Mouse (Mus musculus): ENCODE measurements around the gene Sap18b. TPM values are rescaled to one million over a fixed set of nuclear protein-coding genes. Genes with fewer than 3 reads are reported as not detected.
A peak's percentile ranks its signal among the peaks of the same experiment; 100 is the strongest.

The Sap18b gene
- total RNA-seq, 1 experiment: 109 TPM

- no peak for TF ChIP-seq ZC3H11A (IDR thresholded peaks at IDR 0.05; ENCODE audit: borderline replicate concordance, low read depth, low read length)
- TF ChIP-seq ZNF384 (IDR thresholded peaks at IDR 0.05; ENCODE audit: low read depth, low read length): no peak
- TF ChIP-seq CHD2 (IDR thresholded peaks at IDR 0.05; ENCODE audit: low read depth, low read length): no peak
- TF ChIP-seq HCFC1 (IDR thresholded peaks at IDR 0.05; ENCODE audit: borderline replicate concordance, insufficient read depth, low read length): no peak
- TF ChIP-seq MAFK (IDR thresholded peaks at IDR 0.05; ENCODE audit: insufficient read depth, low read depth, low read length): no peak
- H3K9me3 ChIP-seq (ENCODE audit: control insufficient read depth, insufficient read depth, low read depth, low read length): no peaks in the 10 kb centered on the region
- in situ Hi-C loops (cut with MboI; ENCODE audit: low sequenced_read_pairs in 2 of 2, unreplicated experiment in 2 of 2): no loop called here
- H3K4me1 ChIP-seq (ENCODE audit: control insufficient read depth in 2 of 2, insufficient read depth in 2 of 2, low read length in 2 of 2, poor library complexity in 1 of 2): peaks cover 6 to 22% of the 10 kb centered on the region in 2 experiments; a peak in 3 of 4 replicates
- no peak overlapping the region for H3K4me3 ChIP-seq (ENCODE audit: insufficient read depth in 1 of 2, low read depth in 1 of 2, low read length in 2 of 2, poor library complexity in 1 of 2, severe bottlenecking in 1 of 2)
- no peak for DNase-seq (ENCODE audit: low read depth, low spot score)
- peaks cover 10% of the 10 kb centered on the region; the same call in 1 of the 2 replicates for H3K36me3 ChIP-seq (ENCODE audit: control insufficient read depth, insufficient read depth, low read length, poor library complexity, severe bottlenecking)
- H3K9ac ChIP-seq (ENCODE audit: insufficient read depth, low read depth, low read length, poor library complexity, severe bottlenecking): no peak overlapping the region
- no peak overlapping the region for H3K27ac ChIP-seq (ENCODE audit: insufficient read depth, low read depth, low read length, poor library complexity, severe bottlenecking)
These were observed 23.6 kb upstream of the Sap18b start for GRCm38 (mm10) chr8:95801476-95802064.

- in situ Hi-C loops (cut with MboI; ENCODE audit: low sequenced_read_pairs in 2 of 2, unreplicated experiment in 2 of 2): no loop called here
- Histone ChIP-seq H3K9ac (ENCODE audit: insufficient read depth, low read depth, low read length, poor library complexity, severe bottlenecking) (no peak overlapping the region), H3K4me1 (ENCODE audit: control insufficient read depth in 2 of 2, insufficient read depth in 2 of 2, low read length in 2 of 2, poor library complexity in 1 of 2) (peaks cover 6 to 22% of the 10 kb centered on the region in 2 experiments; a peak in 3 of 4 replicates), H3K27ac (ENCODE audit: insufficient read depth, low read depth, low read length, poor library complexity, severe bottlenecking) (no peak overlapping the region), H3K4me3 (ENCODE audit: insufficient read depth in 1 of 2, low read depth in 1 of 2, low read length in 2 of 2, poor library complexity in 1 of 2, severe bottlenecking in 1 of 2) (no peak overlapping the region), H3K36me3 (ENCODE audit: control insufficient read depth, insufficient read depth, low read length, poor library complexity, severe bottlenecking) (peaks cover 10% of the 10 kb centered on the region; the same call in 1 of the 2 replicates), H3K9me3 (ENCODE audit: control insufficient read depth, insufficient read depth, low read depth, low read length) (no peaks in the 10 kb centered on the region)
- TF ChIP-seq MAFK (IDR thresholded peaks at IDR 0.05; ENCODE audit: insufficient read depth, low read depth, low read length) (no peak), CHD2 (IDR thresholded peaks at IDR 0.05; ENCODE audit: low read depth, low read length) (no peak)
- no peak for DNase-seq (ENCODE audit: low read depth, low spot score)
These were observed 22.9 kb upstream of the Sap18b start for GRCm38 (mm10) chr8:95802231-95802630.

GRCm38 (mm10) chr8:95805482-95805881, 19.7 kb upstream of the Sap18b start:
- H3K36me3 ChIP-seq (ENCODE audit: control insufficient read depth, insufficient read depth, low read length, poor library complexity, severe bottlenecking): peaks cover 10% of the 10 kb centered on the region; the same call in 1 of the 2 replicates
- in situ Hi-C loops (cut with MboI; ENCODE audit: low sequenced_read_pairs in 2 of 2, unreplicated experiment in 2 of 2): no loop called here
- no peaks in the 10 kb centered on the region for H3K9me3 ChIP-seq (ENCODE audit: control insufficient read depth, insufficient read depth, low read depth, low read length)
- no peak for TF ChIP-seq CHD2 (IDR thresholded peaks at IDR 0.05; ENCODE audit: low read depth, low read length)
- no peak for TF ChIP-seq ZC3H11A (IDR thresholded peaks at IDR 0.05; ENCODE audit: borderline replicate concordance, low read depth, low read length)
- TF ChIP-seq MAFK (IDR thresholded peaks at IDR 0.05; ENCODE audit: insufficient read depth, low read depth, low read length): no peak
- no peak for TF ChIP-seq HCFC1 (IDR thresholded peaks at IDR 0.05; ENCODE audit: borderline replicate concordance, insufficient read depth, low read length)
- TF ChIP-seq ZNF384 (IDR thresholded peaks at IDR 0.05; ENCODE audit: low read depth, low read length): no peak
- H3K9ac ChIP-seq (ENCODE audit: insufficient read depth, low read depth, low read length, poor library complexity, severe bottlenecking): peak overlapping the region; percentile 100; the same call in 1 of the 2 replicates
- no peak for DNase-seq (ENCODE audit: low read depth, low spot score)
- no peak overlapping the region for H3K27ac ChIP-seq (ENCODE audit: insufficient read depth, low read depth, low read length, poor library complexity, severe bottlenecking)
- H3K4me3 ChIP-seq (ENCODE audit: insufficient read depth in 1 of 2, low read depth in 1 of 2, low read length in 2 of 2, poor library complexity in 1 of 2, severe bottlenecking in 1 of 2): peak overlapping the region; percentile 90 to 100; a peak in 3 of 4 replicates
- peaks cover 6 to 16% of the 10 kb centered on the region in 2 experiments; a peak in 3 of 4 replicates for H3K4me1 ChIP-seq (ENCODE audit: control insufficient read depth in 2 of 2, insufficient read depth in 2 of 2, low read length in 2 of 2, poor library complexity in 1 of 2)

- in situ Hi-C loops (cut with MboI; ENCODE audit: low sequenced_read_pairs in 2 of 2, unreplicated experiment in 2 of 2): no loop called here
- no peaks in the 10 kb centered on the region for H3K9me3 ChIP-seq (ENCODE audit: control insufficient read depth, insufficient read depth, low read depth, low read length)
- TF ChIP-seq HCFC1 (IDR thresholded peaks at IDR 0.05; ENCODE audit: borderline replicate concordance, insufficient read depth, low read length) (no peak), ZC3H11A (IDR thresholded peaks at IDR 0.05; ENCODE audit: borderline replicate concordance, low read depth, low read length) (no peak), MAFK (IDR thresholded peaks at IDR 0.05; ENCODE audit: insufficient read depth, low read depth, low read length) (no peak), CHD2 (IDR thresholded peaks at IDR 0.05; ENCODE audit: low read depth, low read length) (no peak)
- peak overlapping the region; percentile 97 for H3K27ac ChIP-seq (ENCODE audit: insufficient read depth, low read depth, low read length, poor library complexity, severe bottlenecking)
- H3K9ac ChIP-seq (ENCODE audit: insufficient read depth, low read depth, low read length, poor library complexity, severe bottlenecking): peak overlapping the region; percentile 100
- no peak for DNase-seq (ENCODE audit: low read depth, low spot score)
- peaks cover 6 to 14% of the 10 kb centered on the region in 2 experiments; a peak in 3 of 4 replicates for H3K4me1 ChIP-seq (ENCODE audit: control insufficient read depth in 2 of 2, insufficient read depth in 2 of 2, low read length in 2 of 2, poor library complexity in 1 of 2)
- H3K4me3 ChIP-seq (ENCODE audit: insufficient read depth in 1 of 2, low read depth in 1 of 2, low read length in 2 of 2, poor library complexity in 1 of 2, severe bottlenecking in 1 of 2): peak overlapping the region; percentile 90 to 100
- H3K36me3 ChIP-seq (ENCODE audit: control insufficient read depth, insufficient read depth, low read length, poor library complexity, severe bottlenecking): peaks cover 8% of the 10 kb centered on the region; the same call in 1 of the 2 replicates
These were observed 18.5 kb upstream of the Sap18b start for GRCm38 (mm10) chr8:95806461-95807191.

Data from ES-E14 (cell line).